Mouse (Mus musculus) neural tube, embryonic 11.5 days (tissue): ENCODE measurements at regions not wholly inside any gene's neighbourhood (a gene's known extent, or its start where the extent isn't known, plus 50 kb on each side); places are given as distances from the start of the nearest gene placed in this dataset.

Experiments used
- ATAC-seq: fragments of 200-750 bp; cut with Nextera tagmentation; 2 replicates; pipeline ENCODE4 v1.8.0; 2017; ENCODE audit warnings: moderate number of reproducible peaks, mild to moderate bottlenecking, moderate TSS enrichment, moderate library complexity; ENCODE audit not compliant: insufficient read depth, low FRiP score, low TSS enrichment
- DNase-seq: peaks from one replicate; pipeline ENCODE4 v3.0.0-alpha.2; 2015; ENCODE audit warnings: low spot score
- H3K27ac ChIP-seq: fragments of 300-500 bp; sonication (generic); 2 replicates; pipeline ENCODE4 v1.5.1; 2014; ENCODE audit warnings: low read depth, mild to moderate bottlenecking, low read length
- H3K27me3 ChIP-seq: fragments of 300-500 bp; sonication (generic); 2 replicates; pipeline ENCODE4 v1.6.1; 2014; ENCODE audit warnings: mild to moderate bottlenecking, low read length, mixed read lengths; ENCODE audit not compliant: control insufficient read depth, insufficient read depth
- H3K36me3 ChIP-seq: fragments of 300-500 bp; sonication (generic); 2 replicates; pipeline ENCODE4 v1.6.1; 2014; ENCODE audit warnings: mild to moderate bottlenecking, low read length, moderate library complexity, mixed read lengths; ENCODE audit not compliant: control insufficient read depth, insufficient read depth
- H3K4me1 ChIP-seq: fragments of 300-500 bp; sonication (generic); 2 replicates; pipeline ENCODE4 v1.6.1; 2014; ENCODE audit warnings: low read length, mixed read lengths; ENCODE audit not compliant: control insufficient read depth, insufficient read depth
- H3K4me2 ChIP-seq: fragments of 300-500 bp; sonication (generic); 2 replicates; pipeline ENCODE4 v1.6.1; 2014; ENCODE audit warnings: low read depth, mild to moderate bottlenecking, moderate library complexity
- H3K4me3 ChIP-seq: fragments of 300-500 bp; sonication (generic); 2 replicates; pipeline ENCODE4 v1.5.1; 2014; ENCODE audit warnings: low read depth, low read length
- H3K9ac ChIP-seq: fragments of 300-500 bp; sonication (generic); 2 replicates; pipeline ENCODE4 v1.6.1; 2014; ENCODE audit warnings: mild to moderate bottlenecking, low read length
- H3K9me3 ChIP-seq: fragments of 300-500 bp; sonication (generic); 2 replicates; pipeline ENCODE4 v1.6.1; 2016; ENCODE audit warnings: low read length; ENCODE audit not compliant: control insufficient read depth
- WGBS: fragments of 180-500 bp; shearing (Covaris S2); extraction: QIAGEN DNeasy Blood & Tissue Kit; methylation state at CpG from one replicate; pipeline ENCODE4 v1.1.7; 2014; 5-methylcytosine and 5-hydroxymethylcytosine counted together

DNA sequence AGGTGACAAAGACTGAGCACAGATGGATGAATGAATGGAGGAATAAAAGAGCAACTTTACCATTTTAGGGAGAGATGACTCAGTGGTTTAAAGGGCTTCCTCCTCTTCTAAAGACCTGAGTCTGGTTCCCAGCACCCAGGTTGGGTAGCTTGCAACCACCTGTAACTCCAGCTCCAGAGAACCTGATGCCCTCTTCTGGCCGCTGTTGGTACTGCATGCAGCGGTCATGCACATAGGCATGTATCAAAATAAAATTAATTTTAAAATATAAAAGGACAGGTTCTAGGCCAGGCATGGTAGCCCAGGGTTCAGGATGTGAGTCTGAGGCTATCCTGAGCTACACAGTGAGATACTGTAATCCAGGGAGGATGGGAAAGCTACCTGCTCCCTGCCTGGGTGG is 103.4 kb upstream of the Rpl38 start:
- Histone ChIP-seq H3K9ac (no peak overlapping the region), H3K27me3 (no peaks in the 10 kb centered on the region), H3K27ac (no peak overlapping the region), H3K4me2 (no peak overlapping the region), H3K4me1 (peaks cover 9% of the 10 kb centered on the region), H3K9me3 (no peaks in the 10 kb centered on the region), H3K36me3 (no peaks in the 10 kb centered on the region), H3K4me3 (no peak overlapping the region)
- WGBS, result 88% methylated on average over 2 of the region's 2 CpGs
- DNase-seq, result no peak
- no peak for ATAC-seq

DNA sequence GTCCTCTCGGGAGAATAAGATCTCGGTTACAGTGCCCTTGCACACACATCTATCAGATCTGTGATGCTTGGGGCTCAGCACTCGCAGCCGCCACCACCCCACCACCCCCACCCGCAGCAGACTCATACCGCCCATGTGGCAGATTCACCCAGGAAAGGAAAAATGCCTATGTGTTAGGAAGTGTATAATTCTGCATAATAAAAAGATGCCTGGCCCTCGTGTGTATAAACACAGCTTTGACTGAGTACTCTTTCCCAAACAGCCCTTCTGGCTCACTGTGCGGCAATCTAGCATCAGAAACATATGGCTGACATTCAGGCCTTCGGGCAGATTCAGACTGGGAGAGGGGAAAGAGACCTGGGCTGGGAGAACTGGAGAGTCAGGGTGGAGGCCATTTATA is 105.2 kb upstream of the Rpl38 start:
- H3K27me3 ChIP-seq, result no peaks in the 10 kb centered on the region

DNA sequence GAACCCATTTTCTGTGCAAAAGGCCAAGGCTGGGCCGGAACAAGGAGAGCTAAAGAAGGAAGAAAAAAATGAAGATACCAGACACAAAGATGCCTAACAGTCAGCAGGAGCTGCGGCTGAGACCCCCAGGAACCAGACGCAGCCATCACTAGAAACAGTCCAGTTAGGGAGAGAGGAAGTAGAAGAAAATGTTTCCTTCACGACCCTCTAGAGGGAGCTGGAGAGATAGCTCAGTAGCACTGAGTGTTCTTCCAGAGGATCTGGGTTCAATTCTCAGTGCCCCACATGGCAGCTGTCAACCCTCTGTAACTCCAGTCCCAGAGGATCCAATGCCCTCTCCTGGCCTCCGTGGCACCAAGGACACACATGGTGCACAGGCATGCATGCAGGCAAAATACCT is 113.7 kb upstream of the Rpl38 start:
- H3K27ac ChIP-seq, result no peak overlapping the region
- H3K4me3 ChIP-seq, result no peak overlapping the region
- 63% methylated on average over 5 of the region's 5 CpGs for WGBS
- H3K36me3 ChIP-seq, result no peaks in the 10 kb centered on the region
- no peak overlapping the region for H3K9ac ChIP-seq
- DNase-seq (no peak), ATAC-seq (no peak)
- H3K27me3 ChIP-seq, result no peaks in the 10 kb centered on the region
- H3K9me3 ChIP-seq, result no peaks in the 10 kb centered on the region
- no peak overlapping the region for H3K4me2 ChIP-seq
- H3K4me1 ChIP-seq, result 0 out of 2 replicates have a peak, but pooled peaks cover 2% of the 10 kb centered on the region

More for the DNA sequence above, 105.2 kb upstream of the Rpl38 start:
- no peak overlapping the region for H3K4me3 ChIP-seq
- ATAC-seq (no peak), DNase-seq (no peak)
- 83% methylated on average over 9 of the region's 9 CpGs for WGBS
- H3K9me3 ChIP-seq, result no peaks in the 10 kb centered on the region
- no peaks in the 10 kb centered on the region for H3K36me3 ChIP-seq
- H3K4me1 ChIP-seq, result peaks cover 6% of the 10 kb centered on the region
- no peak overlapping the region for H3K4me2 ChIP-seq
- no peak overlapping the region for H3K27ac ChIP-seq
- H3K9ac ChIP-seq, result no peak overlapping the region

DNA sequence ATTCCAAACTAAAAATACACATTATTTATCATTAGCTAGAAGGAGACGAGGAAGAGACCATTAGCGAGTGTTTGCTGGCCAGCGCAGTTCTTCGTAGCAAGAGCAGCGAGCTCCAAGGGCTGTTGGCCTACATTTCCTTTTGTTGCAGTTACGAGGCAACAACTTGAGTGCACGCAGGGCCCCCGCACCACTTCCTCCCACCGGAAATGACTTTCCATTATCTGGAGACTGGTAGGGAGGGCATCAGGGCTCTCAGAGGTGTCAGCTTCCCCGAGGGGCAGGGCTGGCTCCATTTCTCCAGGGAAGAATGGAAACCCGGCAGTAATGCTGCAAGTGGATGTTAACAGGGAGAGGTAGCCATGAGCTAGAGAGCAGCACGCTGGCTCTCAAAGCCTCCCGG is 114.3 kb upstream of the Rpl38 start:
- Histone ChIP-seq H3K27ac (no peak overlapping the region), H3K4me1 (0 out of 2 replicates have a peak, but pooled peaks cover 2% of the 10 kb centered on the region), H3K9ac (no peak overlapping the region), H3K9me3 (no peaks in the 10 kb centered on the region), H3K36me3 (no peaks in the 10 kb centered on the region), H3K4me2 (no peak overlapping the region), H3K4me3 (no peak overlapping the region), H3K27me3 (no peaks in the 10 kb centered on the region)
- WGBS, result 42% methylated on average over 13 of the region's 13 CpGs
- DNase-seq (no peak), ATAC-seq (no peak)

DNA sequence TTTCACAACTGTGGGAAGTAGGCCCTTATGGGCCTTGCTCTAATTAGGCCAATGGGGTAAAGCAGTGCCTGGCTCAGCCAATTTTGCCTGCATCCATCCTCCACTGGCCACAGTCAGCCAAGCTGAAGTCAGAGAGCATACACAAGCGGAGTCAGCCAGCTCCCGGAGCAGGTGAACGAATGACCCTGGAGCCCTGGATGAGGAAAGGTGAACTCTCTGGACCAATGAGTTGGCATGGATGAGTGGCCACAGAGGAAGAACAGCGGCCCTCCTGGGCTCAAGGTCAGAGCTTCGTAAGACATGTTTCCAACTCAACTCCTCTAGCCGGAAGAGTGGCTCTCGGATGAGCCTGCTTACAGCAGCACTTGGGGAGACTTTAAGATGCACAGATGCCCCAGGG is 116.1 kb upstream of the Rpl38 start:
- H3K4me1 ChIP-seq, result 0 out of 2 replicates have a peak, but pooled peaks cover 2% of the 10 kb centered on the region
- no peak for DNase-seq
- no peaks in the 10 kb centered on the region for H3K9me3 ChIP-seq
- no peak overlapping the region for H3K27ac ChIP-seq
- no peak for ATAC-seq
- no peak overlapping the region for H3K4me3 ChIP-seq
- no peak overlapping the region for H3K9ac ChIP-seq
- no peaks in the 10 kb centered on the region for H3K36me3 ChIP-seq
- H3K4me2 ChIP-seq, result no peak overlapping the region
- no peaks in the 10 kb centered on the region for H3K27me3 ChIP-seq
- 89% methylated on average over 7 of the region's 7 CpGs for WGBS

DNA sequence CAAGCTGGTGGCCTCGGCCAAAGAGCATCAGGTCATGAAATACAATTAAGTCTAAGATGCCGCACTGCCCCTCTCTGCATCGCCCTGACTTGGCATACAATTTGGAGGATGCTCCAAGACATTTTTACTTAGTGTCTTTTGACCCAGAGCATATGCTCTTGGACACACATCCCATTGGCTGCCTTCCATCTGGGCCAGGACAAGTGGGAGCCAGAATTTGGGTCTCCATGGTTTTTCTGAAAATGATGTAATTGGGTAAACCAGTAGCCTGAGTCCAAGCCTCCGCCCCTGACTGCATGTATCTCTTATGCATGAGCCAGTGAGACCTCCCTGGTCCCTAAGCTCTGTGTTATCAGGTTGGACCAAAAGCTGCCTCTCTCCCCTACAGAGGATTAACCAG is 117.1 kb upstream of the Rpl38 start:
- no peak for DNase-seq
- no peak overlapping the region for H3K9ac ChIP-seq
- H3K4me1 ChIP-seq, result 0 out of 2 replicates have a peak, but pooled peaks cover 2% of the 10 kb centered on the region
- WGBS, result 92% methylated on average over 4 of the region's 4 CpGs
- H3K27ac ChIP-seq, result no peak overlapping the region
- H3K4me2 ChIP-seq, result no peak overlapping the region
- no peak for ATAC-seq
- H3K4me3 ChIP-seq, result no peak overlapping the region
- H3K9me3 ChIP-seq, result no peaks in the 10 kb centered on the region
- H3K36me3 ChIP-seq, result no peaks in the 10 kb centered on the region
- H3K27me3 ChIP-seq, result no peaks in the 10 kb centered on the region

DNA sequence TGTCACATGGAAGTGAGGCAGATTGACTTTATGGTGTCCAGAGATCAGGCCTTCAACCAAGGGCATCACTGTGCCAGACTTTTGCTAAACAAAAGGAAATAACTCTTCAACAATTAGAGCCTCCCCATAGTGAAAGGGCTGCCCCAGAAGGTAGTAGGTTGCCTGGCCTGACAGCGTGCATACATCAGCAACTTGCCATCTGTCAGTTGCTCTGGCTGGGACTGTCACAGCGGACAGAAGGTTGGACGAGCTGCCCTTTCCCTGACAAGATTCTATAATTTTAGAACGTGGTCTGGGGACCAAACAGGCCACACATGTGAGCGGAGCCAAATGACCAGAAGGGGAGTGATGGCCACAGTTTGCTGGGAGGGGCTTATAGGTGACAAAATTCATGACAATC is 119.7 kb upstream of the Rpl38 start:
- Histone ChIP-seq H3K27ac (no peak overlapping the region), H3K27me3 (no peaks in the 10 kb centered on the region), H3K4me2 (no peak overlapping the region)

DNA sequence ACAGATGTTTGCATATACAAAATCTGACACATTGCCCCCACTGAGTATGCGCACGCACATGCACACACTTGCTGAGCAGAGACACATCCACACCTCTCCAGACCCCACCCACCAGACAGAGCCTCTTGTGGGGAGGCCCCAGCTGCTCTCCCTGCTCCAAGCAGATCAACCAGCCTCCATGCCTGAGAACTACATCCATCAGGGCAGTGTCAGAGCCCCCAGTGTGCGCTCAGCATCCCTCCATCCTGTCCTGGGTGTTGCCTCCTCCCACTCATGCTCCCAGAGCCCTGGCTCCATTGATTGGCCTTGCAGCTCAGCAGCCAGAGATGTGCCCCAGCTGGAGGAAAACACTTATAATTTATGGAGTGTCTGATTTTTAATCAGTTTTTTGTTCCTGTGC is 124.1 kb upstream of the Rpl38 start:
- H3K9ac ChIP-seq, result no peak overlapping the region
- DNase-seq, result peak; percentile 46
- H3K9me3 ChIP-seq, result no peaks in the 10 kb centered on the region
- WGBS, result 53% methylated on average over 3 of the region's 3 CpGs
- H3K27ac ChIP-seq, result no peak overlapping the region
- H3K27me3 ChIP-seq, result no peaks in the 10 kb centered on the region
- ATAC-seq, result no peak
- H3K36me3 ChIP-seq, result no peaks in the 10 kb centered on the region
- H3K4me1 ChIP-seq, result peaks cover 8% of the 10 kb centered on the region
- H3K4me3 ChIP-seq, result no peak overlapping the region
- no peak overlapping the region for H3K4me2 ChIP-seq

More for the DNA sequence above, 119.7 kb upstream of the Rpl38 start:
- DNase-seq (no peak), ATAC-seq (no peak)
- Histone ChIP-seq H3K9me3 (no peaks in the 10 kb centered on the region), H3K4me3 (no peak overlapping the region), H3K4me1 (peaks cover 8% of the 10 kb centered on the region), H3K36me3 (no peaks in the 10 kb centered on the region), H3K9ac (no peak overlapping the region)
- WGBS, result 67% methylated on average over 5 of the region's 5 CpGs

DNA sequence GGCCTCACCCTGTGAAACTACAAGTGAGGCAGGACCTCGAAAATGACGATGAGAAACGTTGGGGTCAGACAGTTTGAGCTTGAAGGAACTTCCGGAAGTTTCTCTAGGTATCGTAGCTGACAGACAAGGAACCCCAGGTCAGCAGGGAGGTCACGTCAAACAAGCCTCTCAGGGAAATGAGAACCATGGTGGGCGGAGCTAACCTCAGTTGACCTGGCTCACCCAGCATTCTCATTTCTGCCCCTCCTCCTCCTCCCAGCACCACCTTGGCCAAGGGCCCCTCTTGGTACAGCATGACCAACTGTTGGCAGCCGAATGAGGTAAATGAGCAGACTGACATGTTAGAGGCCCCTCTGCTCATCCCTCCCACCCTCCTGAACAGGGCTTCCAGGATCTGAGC is 126.2 kb upstream of the Rpl38 start:
- Histone ChIP-seq H3K9me3 (no peaks in the 10 kb centered on the region), H3K27me3 (no peaks in the 10 kb centered on the region), H3K36me3 (no peaks in the 10 kb centered on the region), H3K4me3 (no peak overlapping the region), H3K9ac (no peak overlapping the region), H3K4me2 (no peak overlapping the region), H3K27ac (no peak overlapping the region), H3K4me1 (peaks cover 10% of the 10 kb centered on the region)
- 76% methylated on average over 8 of the region's 8 CpGs for WGBS
- DNase-seq, result no peak
- no peak for ATAC-seq
